Mouse (Mus musculus): ENCODE results near the gene Bves.
"Not testable (repeated sequence)": the region's sequence is repeated elsewhere in the genome, so short reads cannot be mapped to it uniquely, and the experiment has no call there.

Bves gene

DNA sequence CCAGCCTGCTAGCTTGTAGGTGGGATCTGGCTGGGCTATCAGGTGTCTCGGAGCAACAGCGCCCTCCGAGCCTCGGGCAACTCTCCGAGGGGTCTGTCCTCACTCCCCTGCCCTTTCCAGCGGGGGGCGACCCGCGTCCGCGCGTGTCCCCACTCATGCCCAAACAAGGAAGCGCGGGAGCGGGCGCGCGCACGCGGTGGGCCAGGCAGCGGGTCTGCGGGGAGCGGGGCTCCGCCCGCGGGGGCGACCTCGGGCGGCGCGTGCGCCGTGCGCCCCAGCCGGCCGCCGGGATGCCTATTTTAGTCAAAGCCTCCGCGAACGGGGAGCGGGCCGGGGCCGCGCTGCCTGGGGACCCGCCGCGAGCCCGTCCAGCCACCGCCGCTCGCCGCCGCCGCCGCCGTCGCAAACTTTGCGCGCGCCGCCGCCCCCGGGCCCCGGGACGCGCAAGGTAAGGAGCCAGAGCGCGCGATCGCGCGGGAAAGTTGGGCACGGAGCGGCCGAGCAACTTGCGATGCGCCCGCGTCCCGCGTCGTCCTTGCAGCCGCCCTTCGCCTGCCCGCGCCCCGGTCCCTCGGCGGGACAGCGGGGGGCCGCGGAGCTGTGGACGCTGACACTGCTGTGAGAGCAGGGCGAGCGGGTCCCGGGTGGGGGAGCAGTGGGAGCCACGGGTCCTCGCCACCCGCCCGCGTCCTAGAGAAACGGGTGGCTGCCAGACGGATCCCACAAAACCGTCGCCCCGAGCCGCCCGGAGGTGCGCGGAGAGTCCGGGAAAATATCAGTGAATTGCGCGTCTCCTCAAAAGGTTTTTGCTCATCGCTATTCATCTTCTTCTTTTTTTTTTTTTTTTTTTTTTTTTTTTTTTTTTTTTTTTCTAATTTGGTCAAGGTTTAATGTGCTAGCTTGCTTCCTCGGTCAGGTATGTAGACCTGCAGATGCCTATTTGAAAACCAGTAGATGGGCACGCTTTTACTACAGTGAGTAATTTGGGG lies at the start of gene Bves:
Gene Bves (plus strand): TSS at position 339 of the 989 bp plus-strand sequence.
- DNase-seq (ENCODE audit: low spot score in 2 of 2) = peak in 1 of 2 experiments; percentile 16

DNA sequence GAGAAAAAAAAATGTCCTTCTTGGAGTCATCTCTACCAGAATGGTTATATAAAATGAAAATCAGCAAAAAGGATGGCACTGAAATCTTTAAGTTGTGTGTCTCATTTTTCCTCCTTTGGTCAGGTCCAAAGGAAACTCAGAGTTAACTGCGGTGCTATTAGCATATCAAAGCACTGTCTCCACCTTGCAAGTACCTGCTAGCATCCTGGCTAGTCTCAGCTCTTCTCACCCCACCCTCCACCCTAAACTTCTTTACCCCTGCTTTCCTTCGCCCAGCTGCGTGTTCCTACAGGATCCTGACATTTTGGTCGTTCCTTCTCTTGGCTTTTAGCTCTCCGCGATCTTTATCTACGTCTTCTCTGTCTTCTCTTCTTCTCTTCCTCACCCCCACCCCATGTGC lies 47.2 kb upstream of the Bves start:
- no peak for DNase-seq (ENCODE audit: low spot score in 2 of 2)

GRCm38 (mm10) chr10:45289218-45290105 lies 46.1 kb upstream of the Bves start:
- no peak for DNase-seq (ENCODE audit: low spot score in 2 of 2)

- DNase-seq (ENCODE audit: low spot score in 2 of 2) = no peak
Measured at GRCm38 (mm10) chr10:45290618-45291017, 45.0 kb upstream of the Bves start.

GRCm38 (mm10) chr10:45292159-45292558 lies 43.4 kb upstream of the Bves start:
- DNase-seq (ENCODE audit: low spot score in 2 of 2) = not testable (repeated sequence)

- DNase-seq (ENCODE audit: low spot score in 2 of 2) = no peak
Measured at GRCm38 (mm10) chr10:45295093-45295492, 40.5 kb upstream of the Bves start.

DNA sequence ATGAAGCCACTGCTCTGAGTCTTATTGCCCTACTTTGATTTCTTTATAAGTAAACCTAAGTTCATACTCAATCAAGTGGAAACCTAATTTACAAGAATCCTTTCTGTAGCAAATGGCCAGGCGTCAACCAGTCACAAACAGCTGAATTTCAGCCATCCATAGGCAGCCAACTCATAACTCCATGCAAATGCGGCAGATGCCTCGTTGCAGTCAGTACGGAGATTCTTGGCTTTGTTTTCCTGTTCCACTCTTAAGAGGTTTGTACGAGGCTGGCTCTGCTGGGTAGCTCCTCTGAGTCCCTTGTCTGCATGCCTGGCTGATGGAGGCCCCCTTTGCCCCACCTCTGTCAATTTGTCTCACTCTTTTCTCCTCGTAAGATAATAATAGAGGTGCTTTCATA lies 37.1 kb upstream of the Bves start:
- no peak for DNase-seq (ENCODE audit: low spot score in 2 of 2)

DNA sequence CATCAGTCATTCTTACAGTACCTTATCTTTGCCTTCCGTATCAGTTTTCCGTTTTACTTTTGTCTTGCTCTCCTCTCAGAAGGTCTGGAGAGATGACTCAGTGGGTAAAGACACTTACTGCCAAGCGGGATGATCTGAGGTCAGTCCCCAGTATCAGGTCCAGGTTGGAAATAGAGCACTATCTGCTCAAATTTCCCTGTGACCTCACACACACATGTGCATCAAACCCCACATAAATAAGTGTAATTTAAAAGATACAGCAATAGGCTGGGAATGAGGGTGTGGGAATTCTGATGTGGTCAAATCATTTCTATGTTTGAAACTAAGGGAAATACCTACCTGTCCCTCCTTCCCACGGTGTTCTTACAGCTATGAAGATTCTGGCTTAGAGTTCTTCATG lies 36.1 kb upstream of the Bves start:
- DNase-seq (ENCODE audit: low spot score in 2 of 2) = no peak

GRCm38 (mm10) chr10:45303315-45304036 lies 32.1 kb upstream of the Bves start:
- DNase-seq (ENCODE audit: low spot score in 2 of 2) = no peak

DNA sequence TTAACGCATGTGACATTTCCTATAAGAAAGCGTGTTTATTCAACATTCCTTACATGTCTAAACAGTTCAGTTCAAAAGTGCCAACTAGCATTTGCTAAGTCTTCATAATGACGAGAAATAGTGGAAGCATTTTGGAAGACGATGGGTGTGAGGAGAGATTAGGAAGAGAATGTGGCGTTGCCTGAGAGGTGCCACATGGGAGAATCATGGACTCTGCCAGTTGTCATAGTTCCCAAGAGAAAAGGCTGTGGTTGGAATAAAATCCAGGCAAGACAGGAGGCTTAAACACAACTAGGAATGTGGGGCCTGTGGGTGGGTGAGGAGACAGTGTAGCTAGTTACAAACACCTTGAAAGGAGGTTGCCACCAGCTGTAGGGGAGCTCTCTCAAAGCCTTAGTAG lies 30.4 kb upstream of the Bves start:
- DNase-seq (ENCODE audit: low spot score in 2 of 2) = no peak

DNA sequence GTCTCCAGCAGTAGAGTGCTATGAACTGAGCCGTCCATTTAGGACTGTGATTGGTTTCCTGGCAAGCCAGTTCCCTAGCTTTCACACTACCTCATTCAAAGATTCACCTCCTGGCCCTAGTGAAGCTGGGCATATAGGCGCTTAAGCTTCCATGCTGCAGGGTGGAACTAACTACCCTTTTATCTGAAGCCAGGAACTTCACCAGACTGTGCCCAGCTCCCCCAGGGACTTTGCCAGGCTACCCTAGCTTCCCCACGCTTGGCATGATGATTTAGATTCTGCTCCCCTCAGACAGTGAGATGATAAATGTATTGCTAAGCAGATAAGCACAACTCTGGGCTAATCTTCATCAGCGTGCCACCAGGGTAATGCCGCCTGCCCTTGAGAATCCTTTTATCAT lies 24.4 kb upstream of the Bves start:
- DNase-seq (ENCODE audit: low spot score in 2 of 2) = no peak

GRCm38 (mm10) chr10:45311624-45312023 lies 23.9 kb upstream of the Bves start:
- no peak for DNase-seq (ENCODE audit: low spot score in 2 of 2)

DNA sequence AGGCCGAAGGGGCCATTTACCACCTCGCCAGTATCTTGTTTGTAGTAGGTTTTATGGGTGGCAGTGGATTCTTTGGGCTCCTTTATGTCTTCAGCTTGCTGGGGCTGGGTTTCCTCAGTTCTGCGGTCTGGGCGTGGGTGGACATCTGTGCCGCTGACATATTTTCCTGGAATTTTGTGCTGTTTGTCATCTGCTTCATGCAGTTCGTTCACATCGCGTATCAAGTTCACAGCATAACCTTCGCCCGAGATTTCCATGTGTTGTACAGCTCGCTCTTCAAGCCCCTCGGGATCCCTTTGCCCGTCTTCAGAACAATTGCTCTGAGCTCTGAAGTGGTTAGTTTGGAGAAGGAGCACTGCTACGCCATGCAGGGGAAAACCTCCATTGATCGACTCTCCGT lies 20.7 kb upstream of the Bves start:
- no peak for DNase-seq (ENCODE audit: low spot score in 2 of 2)

- no peak for DNase-seq (ENCODE audit: low spot score in 2 of 2)
Measured at GRCm38 (mm10) chr10:45318922-45319321, 16.6 kb upstream of the Bves start.

DNA sequence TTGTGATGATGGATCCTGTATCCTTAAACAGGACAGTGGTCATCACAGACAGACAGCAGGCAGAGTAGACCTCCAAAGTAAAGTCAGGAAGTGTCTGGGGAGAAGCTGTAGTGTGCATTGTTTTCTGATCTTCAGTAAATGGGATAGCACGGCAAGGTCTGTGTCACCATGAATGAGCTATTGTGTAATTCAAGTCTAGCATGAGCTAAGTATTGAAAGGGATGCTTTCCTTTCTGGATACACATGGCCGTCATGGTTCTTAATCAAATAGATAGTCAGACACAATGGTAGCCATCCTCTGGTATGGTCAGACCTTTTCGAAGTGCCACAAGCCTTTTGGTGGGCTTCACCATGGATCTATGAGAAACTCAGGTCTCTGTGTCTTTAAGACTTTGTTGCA lies 15.3 kb upstream of the Bves start:
- no peak for DNase-seq (ENCODE audit: low spot score in 2 of 2)

DNA sequence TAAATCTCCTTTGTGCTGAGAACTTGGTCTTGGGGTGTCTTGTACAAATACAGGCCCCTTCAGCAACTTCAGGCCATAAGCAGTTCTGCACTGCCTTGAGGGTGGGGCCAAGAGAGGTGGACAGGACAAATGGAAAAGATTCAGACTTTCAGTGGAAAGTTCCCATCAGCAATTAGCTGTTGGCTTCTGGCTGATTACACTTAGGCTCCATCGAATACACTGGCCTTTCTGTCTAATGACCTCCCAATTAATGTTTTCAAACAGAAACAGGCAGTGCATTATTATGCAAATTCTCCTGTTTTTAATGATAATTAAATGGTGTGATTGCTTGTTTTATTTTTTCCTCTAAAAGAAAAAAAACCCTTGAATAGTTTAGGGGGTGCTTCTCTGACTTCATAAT lies 11.4 kb upstream of the Bves start:
- no peak for DNase-seq (ENCODE audit: low spot score in 2 of 2)

DNA sequence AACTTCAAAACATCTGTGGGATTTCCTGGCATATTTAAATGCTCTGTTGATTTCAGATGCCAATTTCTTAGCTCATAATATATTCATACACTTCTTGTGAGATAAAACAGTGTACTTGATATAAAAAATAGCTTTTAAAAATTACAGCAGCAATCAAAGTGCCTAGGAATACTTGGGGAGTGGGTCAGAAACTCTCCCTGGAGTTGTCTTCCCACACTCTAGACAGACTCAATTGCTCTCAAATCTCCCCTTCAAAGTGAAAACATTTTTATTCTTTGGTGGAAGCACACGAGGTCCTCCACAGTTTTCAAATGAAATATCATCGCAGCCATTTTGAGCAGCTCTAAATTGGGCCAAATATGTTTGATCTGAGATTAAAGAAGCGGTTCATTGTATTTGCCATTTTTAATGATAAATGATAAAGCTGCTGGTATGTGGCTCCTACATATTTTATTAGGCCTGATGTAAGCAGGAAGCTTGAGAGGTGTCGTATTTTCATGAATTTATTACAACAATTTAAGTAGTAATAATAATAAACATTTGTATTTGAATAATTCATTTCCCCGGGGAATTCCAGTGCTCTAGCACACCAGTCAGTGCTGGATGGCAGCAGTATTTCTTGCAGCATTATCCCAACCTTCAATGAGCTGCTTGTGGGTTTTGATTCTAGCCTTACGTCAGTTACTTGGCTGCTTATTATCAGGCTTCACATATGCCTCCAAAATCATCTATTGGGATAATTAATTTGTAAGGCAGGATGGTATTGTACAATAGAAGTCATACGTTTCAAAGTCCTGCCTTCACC lies 7.2 kb upstream of the Bves start:
- no peak for DNase-seq (ENCODE audit: low spot score in 2 of 2)

GRCm38 (mm10) chr10:45334925-45335324 lies 647 bp upstream of the Bves start:
- DNase-seq (ENCODE audit: low spot score in 2 of 2) = no peak

- DNase-seq (ENCODE audit: low spot score in 2 of 2) = no peak
Measured at GRCm38 (mm10) chr10:45339106-45339505, 3.5 kb downstream of the Bves start.

- DNase-seq (ENCODE audit: low spot score in 2 of 2) = no peak
Measured at GRCm38 (mm10) chr10:45344381-45344780, 8.8 kb downstream of the Bves start.

- DNase-seq (ENCODE audit: low spot score in 2 of 2) = no peak
Measured at GRCm38 (mm10) chr10:45345217-45345616, 9.6 kb downstream of the Bves start.
